Mouse (Mus musculus): Measurements from ENCODE around the gene Cdr2l. TPM values are rescaled to one million over a fixed set of nuclear protein-coding genes. Genes with fewer than 3 reads are reported as not detected.

Cdr2l gene
- total RNA-seq, 2 experiments from 2014 or later = 4.4 to 4.5 TPM

GRCm38 (mm10) chr11:115441417-115441816, 59.7 kb downstream of the Cdr2l start:
- DNase-seq = no peak

Other genes starting within 250 kb of the Cdr2l start
- under 1 TPM in 1 of 2 experiments, not detected in 1; 0.36 TPM for gene Cd300lf, start 247.9 kb upstream of the Cdr2l start, total RNA-seq (2021)
- gene Slc9a3r1, start 218.6 kb upstream of the Cdr2l start, total RNA-seq (2021) = 1 to 10 TPM; 7.7 to 9.1 TPM
- 10 to 100 TPM; 10.9 to 12.9 TPM for gene Tmem104, start 194.4 kb upstream of the Cdr2l start, total RNA-seq (2021)
- gene Nat9, start 194.1 kb upstream of the Cdr2l start, total RNA-seq (2021) = 10 to 100 TPM; 20.7 to 25.1 TPM
- gene Grin2c, start 114.7 kb upstream of the Cdr2l start, total RNA-seq (2021) = under 1 TPM; 0.27 to 0.41 TPM
- 10 to 100 TPM in 1 of 2 experiments, 1 to 10 TPM in 1; 9.8 to 10.1 TPM for gene Fdxr, start 104.9 kb upstream of the Cdr2l start, total RNA-seq (2021)
- 1 to 10 TPM; 2.2 to 2.4 TPM for gene Fads6, start 84.3 kb upstream of the Cdr2l start, total RNA-seq (2021)
- not detected for gene Otop2, start 74.8 kb upstream of the Cdr2l start, total RNA-seq (2021)
- gene Ush1g, start 59.9 kb upstream of the Cdr2l start, total RNA-seq (2021) = under 1 TPM in 1 of 2 experiments, not detected in 1; 0.10 TPM
- gene Otop3, start 47.2 kb upstream of the Cdr2l start, total RNA-seq (2021) = not detected
- gene Hid1, start 14.2 kb upstream of the Cdr2l start, total RNA-seq (2021) = 1 to 10 TPM; 2.4 to 3.6 TPM
- 100 to 1,000 TPM; 140 to 166 TPM for gene Mrpl58, start 21.8 kb downstream of the Cdr2l start, total RNA-seq (2021)
- gene Atp5h, start 38.0 kb downstream of the Cdr2l start, total RNA-seq (2021) = 1,000 to 10,000 TPM; 2,170 to 2,492 TPM
- 10 to 100 TPM; 30.1 to 31.0 TPM for gene Kctd2, start 38.2 kb downstream of the Cdr2l start, total RNA-seq (2021)
- gene Trim80, start 58.6 kb downstream of the Cdr2l start, total RNA-seq (2021) = not detected
- under 1 TPM in 1 of 2 experiments, not detected in 1; 0.36 TPM for gene Slc16a5, start 80.6 kb downstream of the Cdr2l start, total RNA-seq (2021)
- 1 to 10 TPM; 1.8 to 1.9 TPM for gene Armc7, start 93.8 kb downstream of the Cdr2l start, total RNA-seq (2021)
- 10 to 100 TPM; 11.5 to 16.6 TPM for gene Nt5c, start 109.9 kb downstream of the Cdr2l start, total RNA-seq (2021)
- gene Jpt1, start 132.5 kb downstream of the Cdr2l start, total RNA-seq (2021) = 100 to 1,000 TPM; 114 to 148 TPM
- gene Sumo2, start 154.4 kb downstream of the Cdr2l start, total RNA-seq (2021) = 100 to 1,000 TPM; 160 to 170 TPM
- gene Nup85, start 182.5 kb downstream of the Cdr2l start, total RNA-seq (2021) = 10 to 100 TPM; 18.3 to 20.0 TPM
- 10 to 100 TPM; 81.0 to 83.5 TPM for gene Mrps7, start 222.0 kb downstream of the Cdr2l start, total RNA-seq (2021)
- 10 to 100 TPM; 16.1 to 19.0 TPM for gene Gga3, start 222.1 kb downstream of the Cdr2l start, total RNA-seq (2021)
- gene Mif4gd, start 231.1 kb downstream of the Cdr2l start, total RNA-seq (2021) = 10 to 100 TPM; 51.1 to 54.2 TPM
- 10 to 100 TPM; 35.3 to 38.3 TPM for gene Slc25a19, start 246.4 kb downstream of the Cdr2l start, total RNA-seq (2021)